ENCODE assay signal across 8 mouse cellular contexts in genomic region chr17:35134801-35135590, GRCm38 (mm10). TPM values are rescaled to one million over a fixed set of nuclear protein-coding genes. Genes with fewer than 3 reads are reported as not detected.
DNase-seq lines count a peak whose midpoint lies in the region; ATAC-seq and TF ChIP-seq lines count a peak whose summit lies in the region.

Gene Bag6 (plus strand): TSS chr17:35135178.

- peak; percentile 90 for DNase-seq in c-Kit-negative CD71-positive TER-119-positive erythroid progenitor cells, embryonic 14.5 days (ENCODE audit: low read depth, low spot score)
- peak; percentile 94 for DNase-seq in forebrain, embryonic 10.5 days (ENCODE audit: extremely low spot score, low spot score)
- DNase-seq in kidney, postnatal 25 days: peak; percentile 96
- DNase-seq in liver, embryonic 14.5 days (ENCODE audit: low read depth in 3 of 3, low spot score in 3 of 3): peak; percentile 81 to 86 (median 83)
- peak; percentile 97 for DNase-seq in neural tube, embryonic 11.5 days (ENCODE audit: low spot score)
- peak; percentile 93 for DNase-seq in stomach, postnatal 0 days (ENCODE audit: low spot score)

- peak within 1 kb of the TSS; percentile 73 for H3K4me2 ChIP-seq in heart, embryonic 15.5 days
- H3K4me2 ChIP-seq in liver, embryonic 14.5 days (ENCODE audit: low read depth): peak within 1 kb of the TSS; percentile 93
- H3K4me2 ChIP-seq in neural tube, embryonic 11.5 days (ENCODE audit: low read depth): peak within 1 kb of the TSS; percentile 85
- H3K4me2 ChIP-seq in stomach, postnatal 0 days (replicated peaks; ENCODE audit: low read depth): peak within 1 kb of the TSS; percentile 77

- no peak for TF ChIP-seq CTCF in liver, embryonic 14.5 days (IDR thresholded peaks at IDR 0.05; ENCODE audit: low read depth)
- TF ChIP-seq CTCF in stomach, postnatal 0 days (IDR thresholded peaks at IDR 0.05; ENCODE audit: low read depth): peak; percentile 31; the same call in 1 of the 2 replicates

- H3K4me1 ChIP-seq in forebrain, embryonic 10.5 days: peaks cover 17% of the 10 kb centered on the region
- H3K4me1 ChIP-seq in heart, embryonic 15.5 days (replicated peaks): peaks cover 14% of the 10 kb centered on the region
- peaks cover 10 to 12% of the 10 kb centered on the region in 2 experiments for H3K4me1 ChIP-seq in liver, embryonic 14.5 days (replicated peaks; ENCODE audit: control insufficient read depth in 2 of 2, insufficient read depth in 2 of 2, low read length in 1 of 2)
- H3K4me1 ChIP-seq in neural tube, embryonic 11.5 days (ENCODE audit: control insufficient read depth, insufficient read depth, low read length): peaks cover 9% of the 10 kb centered on the region; the same call in 1 of the 2 replicates
- no peaks in the 10 kb centered on the region for H3K4me1 ChIP-seq in stomach, postnatal 0 days (replicated peaks; ENCODE audit: control insufficient read depth, insufficient read depth)

- WGBS in forebrain, embryonic 10.5 days: under 1% methylated on average over 66 of the region's 66 CpGs
- WGBS in heart, embryonic 15.5 days: under 1% methylated on average over 66 of the region's 66 CpGs
- under 1% methylated on average over 65 of the region's 66 CpGs for WGBS in liver, embryonic 14.5 days (ENCODE audit: insufficient replicate concordance)
- WGBS in neural tube, embryonic 11.5 days: under 1% methylated on average over 63 of the region's 66 CpGs
- WGBS in stomach, postnatal 0 days: under 1% methylated on average over 66 of the region's 66 CpGs

- peak within 1 kb of the TSS; percentile 82 for H3K9ac ChIP-seq in heart, embryonic 15.5 days
- peak within 1 kb of the TSS; percentile 81 for H3K9ac ChIP-seq in liver, embryonic 14.5 days (replicated peaks)
- peak within 1 kb of the TSS; percentile 81 for H3K9ac ChIP-seq in neural tube, embryonic 11.5 days (ENCODE audit: low read length)
- H3K9ac ChIP-seq in stomach, postnatal 0 days (ENCODE audit: low read length): peak within 1 kb of the TSS; percentile 88

- H3K4me3 ChIP-seq in forebrain, embryonic 10.5 days: peak within 1 kb of the TSS; percentile 76
- peak within 1 kb of the TSS; percentile 88 for H3K4me3 ChIP-seq in heart, embryonic 15.5 days
- peak within 1 kb of the TSS; percentile 72 to 83 for H3K4me3 ChIP-seq in liver, embryonic 14.5 days (ENCODE audit: insufficient read depth in 1 of 2, low read depth in 2 of 2, low read length in 2 of 2)
- peak within 1 kb of the TSS; percentile 74 for H3K4me3 ChIP-seq in neural tube, embryonic 11.5 days (ENCODE audit: low read depth, low read length)
- peak within 1 kb of the TSS; percentile 78 for H3K4me3 ChIP-seq in stomach, postnatal 0 days (ENCODE audit: low read depth, low read length)

- H3K9me3 ChIP-seq in forebrain, embryonic 10.5 days: no peaks in the 10 kb centered on the region
- H3K9me3 ChIP-seq in heart, embryonic 15.5 days (replicated peaks): no peaks in the 10 kb centered on the region
- H3K9me3 ChIP-seq in liver, embryonic 14.5 days (ENCODE audit: control insufficient read depth, low read length): no peaks in the 10 kb centered on the region
- H3K9me3 ChIP-seq in neural tube, embryonic 11.5 days (ENCODE audit: control insufficient read depth, low read length): no peaks in the 10 kb centered on the region
- no peaks in the 10 kb centered on the region for H3K9me3 ChIP-seq in stomach, postnatal 0 days (ENCODE audit: control insufficient read depth, low read length)

- H3K27me3 ChIP-seq in forebrain, embryonic 10.5 days (ENCODE audit: poor library complexity, severe bottlenecking): no peaks in the 10 kb centered on the region
- H3K27me3 ChIP-seq in heart, embryonic 15.5 days: no peaks in the 10 kb centered on the region
- H3K27me3 ChIP-seq in liver, embryonic 14.5 days (ENCODE audit: control insufficient read depth, insufficient read depth, low read length): no peaks in the 10 kb centered on the region
- H3K27me3 ChIP-seq in neural tube, embryonic 11.5 days (ENCODE audit: control insufficient read depth, insufficient read depth, low read length): no peaks in the 10 kb centered on the region
- H3K27me3 ChIP-seq in stomach, postnatal 0 days (ENCODE audit: control insufficient read depth, insufficient read depth, low read length): no peaks in the 10 kb centered on the region

- peak; percentile 73 for TF ChIP-seq EP300 in liver, embryonic 14.5 days (IDR thresholded peaks at IDR 0.05; ENCODE audit: low read depth)
- peak; percentile 92 for TF ChIP-seq EP300 in stomach, postnatal 0 days (optimal IDR thresholded peaks at IDR 0.05)

- peaks cover 31% of the 10 kb centered on the region for H3K36me3 ChIP-seq in forebrain, embryonic 10.5 days (replicated peaks)
- H3K36me3 ChIP-seq in heart, embryonic 15.5 days: peaks cover 25% of the 10 kb centered on the region
- H3K36me3 ChIP-seq in liver, embryonic 14.5 days (replicated peaks; ENCODE audit: control insufficient read depth, insufficient read depth, low read depth): peaks cover 19% of the 10 kb centered on the region
- peaks cover 13% of the 10 kb centered on the region for H3K36me3 ChIP-seq in neural tube, embryonic 11.5 days (ENCODE audit: control insufficient read depth, insufficient read depth, low read length)
- peaks cover 9% of the 10 kb centered on the region for H3K36me3 ChIP-seq in stomach, postnatal 0 days (ENCODE audit: control insufficient read depth, insufficient read depth, low read length)

- peak within 1 kb of the TSS; percentile 98 for H3K27ac ChIP-seq in forebrain, embryonic 10.5 days
- H3K27ac ChIP-seq in heart, embryonic 15.5 days: peak within 1 kb of the TSS; percentile 99
- H3K27ac ChIP-seq in liver, embryonic 14.5 days: peak within 1 kb of the TSS; percentile 69
- peak within 1 kb of the TSS; percentile 90 for H3K27ac ChIP-seq in neural tube, embryonic 11.5 days (ENCODE audit: low read depth, low read length)
- H3K27ac ChIP-seq in stomach, postnatal 0 days (replicated peaks): peak within 1 kb of the TSS; percentile 96

- ATAC-seq in CD4-positive, CD25-positive, alpha-beta regulatory T cell, adult 4 months: peak; percentile 83
- ATAC-seq in heart, embryonic 15.5 days (replicated peaks; ENCODE audit: insufficient number of reproducible peaks, insufficient read depth, low FRiP score, low read depth): peak; percentile 95
- peak; percentile 91 for ATAC-seq in liver, embryonic 14.5 days (ENCODE audit: insufficient read depth)
- peak; percentile 93 for ATAC-seq in neural tube, embryonic 11.5 days (ENCODE audit: insufficient read depth, low FRiP score, low TSS enrichment)
- ATAC-seq in stomach, postnatal 0 days (ENCODE audit: low FRiP score, low TSS enrichment): peak; percentile 90

RNA-seq across cellular contexts. Expression of gene Bag6, which starts in this region (rescaled TPM):
- polyA plus RNA-seq in CD4-positive, CD25-positive, alpha-beta regulatory T cell, adult 4 months (2017; shearing (Covaris generic)): 10 to 100 TPM; 16.9 to 31.5 TPM
- polyA plus RNA-seq in forebrain, embryonic 10.5 days (2016; fragmentation: Nextera tagmentation; extraction: Ambion mirVana): 65.9 and 69.0 TPM in 2 replicates
- polyA plus RNA-seq in heart, embryonic 15.5 days (2015; fragmentation: Nextera tagmentation; extraction: Ambion mirVana): 40.8 and 44.0 TPM in 2 replicates
- polyA plus RNA-seq in liver, embryonic 14.5 days (2012; rRNA removed): 45.7 and 48.1 TPM in 2 replicates
- 22.9 and 30.5 TPM in 2 replicates for polyA plus RNA-seq in liver, embryonic 14.5 days (2014; fragmentation: Nextera tagmentation; extraction: Ambion mirVana)
- 99.4 and 105 TPM in 2 replicates for polyA plus RNA-seq in neural tube, embryonic 11.5 days (2014; fragmentation: Nextera tagmentation; extraction: Ambion mirVana)
- polyA plus RNA-seq in stomach, postnatal 0 days (2015; fragmentation: Nextera tagmentation; extraction: Ambion mirVana): 28.1 and 30.6 TPM in 2 replicates

Comparison
In these comparisons a context has a peak if more than half of its experiments do, and no peak if none do; other contexts are left out.
1. Peak in every context shown above with its lines: DNase-seq, ATAC-seq, H3K4me3 ChIP-seq and H3K27ac ChIP-seq.